Mouse (Mus musculus) 3134 (cell line): ENCODE measurements at regions not wholly inside any gene's neighbourhood (a gene's known extent, or its start where the extent isn't known, plus 50 kb on each side); places are given as distances from the start of the nearest gene placed in this dataset.

Experiments used
- DNase-seq: peaks from one replicate; pipeline ENCODE4 v3.0.0-alpha.2; 2011; ENCODE audit warnings: low spot score; ENCODE audit not compliant: insufficient read length; ENCODE audit errors: extremely low read depth

GRCm38 (mm10) chr13:44573463-44573862 is 155.8 kb upstream of the Jarid2 start:
- no peak for DNase-seq

GRCm38 (mm10) chr13:44579215-44579614 is 150.1 kb upstream of the Jarid2 start:
- no peak for DNase-seq

- DNase-seq: no peak
Observed at GRCm38 (mm10) chr13:44580156-44580736, 149.0 kb upstream of the Jarid2 start.

- DNase-seq: no peak
Observed at GRCm38 (mm10) chr13:44580767-44581166, 148.5 kb upstream of the Jarid2 start.

- no peak for DNase-seq
Observed at GRCm38 (mm10) chr13:44581947-44582766, 147.1 kb upstream of the Jarid2 start.

- DNase-seq: no peak
Observed at GRCm38 (mm10) chr13:44582767-44583085, 146.5 kb upstream of the Jarid2 start.

- no peak for DNase-seq
Observed at GRCm38 (mm10) chr13:44583614-44584013, 145.7 kb upstream of the Jarid2 start.

GRCm38 (mm10) chr13:44584151-44584550 is 145.1 kb upstream of the Jarid2 start:
- DNase-seq: no peak

GRCm38 (mm10) chr13:44584551-44584950 is 144.7 kb upstream of the Jarid2 start:
- DNase-seq: no peak

GRCm38 (mm10) chr13:44587846-44588245 is 141.4 kb upstream of the Jarid2 start:
- DNase-seq: no peak

GRCm38 (mm10) chr13:44594645-44595044 is 134.6 kb upstream of the Jarid2 start:
- no peak for DNase-seq

- no peak for DNase-seq
Observed at GRCm38 (mm10) chr13:44597666-44598065, 131.6 kb upstream of the Jarid2 start.

GRCm38 (mm10) chr13:44601024-44601423 is 128.2 kb upstream of the Jarid2 start:
- no peak for DNase-seq

- no peak for DNase-seq
Observed at GRCm38 (mm10) chr13:44602658-44603057, 126.6 kb upstream of the Jarid2 start.

GRCm38 (mm10) chr13:44607316-44608285 is 121.7 kb upstream of the Jarid2 start:
- DNase-seq: no peak

GRCm38 (mm10) chr13:44608286-44608675 is 121.0 kb upstream of the Jarid2 start:
- no peak for DNase-seq

- DNase-seq: no peak
Observed at GRCm38 (mm10) chr13:44608681-44609335, 120.5 kb upstream of the Jarid2 start.

- DNase-seq: no peak
Observed at GRCm38 (mm10) chr13:44609606-44610005, 119.7 kb upstream of the Jarid2 start.

- DNase-seq: no peak
Observed at GRCm38 (mm10) chr13:44615696-44616095, 113.6 kb upstream of the Jarid2 start.

GRCm38 (mm10) chr13:44618368-44618767 is 110.9 kb upstream of the Jarid2 start:
- no peak for DNase-seq
